ENCODE assay signal across 8 mouse cellular contexts in the genomic region with DNA sequence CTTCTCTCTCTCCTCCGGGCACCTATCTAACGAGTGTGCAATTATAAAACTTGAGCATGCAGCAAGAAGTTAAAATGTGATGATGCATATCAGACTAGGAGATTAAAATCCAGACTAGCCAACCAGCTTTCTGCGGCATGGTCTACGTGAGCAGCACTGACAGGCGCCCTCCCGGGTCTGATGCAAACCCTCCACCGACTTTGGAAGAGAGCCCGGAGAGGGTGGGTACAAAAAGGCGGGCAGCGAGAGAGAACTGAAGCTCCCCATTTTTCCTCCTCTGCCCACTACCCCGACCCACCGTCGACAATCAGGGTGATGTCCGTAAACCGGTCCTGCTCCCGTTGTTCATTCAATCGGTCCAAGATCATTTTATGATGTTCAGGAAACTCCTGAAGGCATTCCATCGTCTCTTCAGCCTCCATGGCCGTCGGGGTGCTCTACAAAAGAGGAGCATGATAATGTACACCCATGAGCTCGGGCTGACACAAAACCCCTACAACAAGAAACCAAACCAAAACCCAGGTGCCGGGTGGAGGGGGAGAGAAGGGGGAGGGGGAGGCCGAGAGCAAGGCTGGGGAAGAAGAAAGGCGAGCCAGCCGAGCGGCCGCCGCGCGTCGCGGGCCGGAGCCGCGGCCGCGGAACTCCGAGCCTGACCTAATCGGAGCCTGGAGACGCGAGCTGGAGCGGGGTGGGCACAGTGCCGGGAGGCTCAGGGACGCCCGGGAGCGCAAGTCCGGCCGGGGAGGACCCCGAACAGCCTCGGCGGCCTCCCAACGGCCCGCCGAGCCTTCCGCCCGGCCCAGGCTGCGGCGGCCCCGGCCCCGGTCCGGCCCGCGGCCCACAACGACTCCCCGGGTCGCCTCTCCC. TPM values are rescaled to one million over a fixed set of nuclear protein-coding genes. Genes with fewer than 3 reads are reported as not detected.
DNase-seq lines count a peak whose midpoint lies in the region; ATAC-seq and TF ChIP-seq lines count a peak whose summit lies in the region.

No protein-coding gene starts in this region.

- H3K4me1 ChIP-seq in erythroblast, embryonic 14.5 days (ENCODE audit: control insufficient read depth) = peaks cover 33% of the 10 kb centered on the region
- H3K4me1 ChIP-seq in heart, embryonic 12.5 days (replicated peaks) = peaks cover 15% of the 10 kb centered on the region
- 0 out of 2 replicates have a peak, but pooled peaks cover 6% of the 10 kb centered on the region for H3K4me1 ChIP-seq in kidney, postnatal 0 days (replicated peaks; ENCODE audit: insufficient read depth, low read length)
- peaks cover 12% of the 10 kb centered on the region for H3K4me1 ChIP-seq in liver, embryonic 11.5 days (replicated peaks; ENCODE audit: control insufficient read depth, insufficient read depth, low read length)
- H3K4me1 ChIP-seq in stomach, embryonic 16.5 days (ENCODE audit: control insufficient read depth, insufficient read depth, low read length) = peaks cover 13% of the 10 kb centered on the region

- no peaks in the 10 kb centered on the region for H3K27me3 ChIP-seq in erythroblast, embryonic 14.5 days (ENCODE audit: control insufficient read depth)
- no peaks in the 10 kb centered on the region for H3K27me3 ChIP-seq in heart, embryonic 12.5 days (replicated peaks)
- H3K27me3 ChIP-seq in kidney, postnatal 0 days (ENCODE audit: insufficient read depth, low read length) = no peaks in the 10 kb centered on the region
- H3K27me3 ChIP-seq in liver, embryonic 11.5 days (replicated peaks; ENCODE audit: control insufficient read depth, insufficient read depth, low read length) = no peaks in the 10 kb centered on the region
- H3K27me3 ChIP-seq in stomach, embryonic 16.5 days (ENCODE audit: control insufficient read depth, insufficient read depth, low read length) = no peaks in the 10 kb centered on the region

- peak overlapping the region; percentile 96 for H3K4me3 ChIP-seq in erythroblast, embryonic 14.5 days (replicated peaks)
- peak overlapping the region; percentile 97 for H3K4me3 ChIP-seq in heart, embryonic 12.5 days
- H3K4me3 ChIP-seq in kidney, postnatal 0 days (replicated peaks; ENCODE audit: low read depth, low read length) = peak overlapping the region; percentile 80
- H3K4me3 ChIP-seq in liver, embryonic 11.5 days (ENCODE audit: low read depth, low read length) = peak overlapping the region; percentile 92
- H3K4me3 ChIP-seq in stomach, embryonic 16.5 days (replicated peaks; ENCODE audit: low read length) = peak overlapping the region; percentile 84

- peak overlapping the region; percentile 93 for H3K4me2 ChIP-seq in heart, embryonic 12.5 days
- H3K4me2 ChIP-seq in kidney, postnatal 0 days (ENCODE audit: low read length) = peak overlapping the region; percentile 90
- peak overlapping the region; percentile 78 for H3K4me2 ChIP-seq in liver, embryonic 11.5 days
- H3K4me2 ChIP-seq in stomach, embryonic 16.5 days (ENCODE audit: low read depth, low read length) = peak overlapping the region; percentile 73

- TF ChIP-seq CTCF in kidney, postnatal 0 days (IDR thresholded peaks at IDR 0.05; ENCODE audit: low read depth) = no peak

- DNase-seq in brain, embryonic 18.5 days (ENCODE audit: low read depth, low spot score) = peak; percentile 37
- DNase-seq in kidney, postnatal 0 days (ENCODE audit: low spot score) = peak; percentile 73
- peak; percentile 48 for DNase-seq in liver, embryonic 11.5 days (ENCODE audit: low spot score)
- peak; percentile 69 for DNase-seq in naive thymus-derived CD4-positive, alpha-beta T cell, adult 2 months (ENCODE audit: low read depth)

- peaks cover 37% of the 10 kb centered on the region for H3K36me3 ChIP-seq in erythroblast, embryonic 14.5 days (ENCODE audit: control insufficient read depth)
- peaks cover 20% of the 10 kb centered on the region for H3K36me3 ChIP-seq in heart, embryonic 12.5 days
- H3K36me3 ChIP-seq in kidney, postnatal 0 days (ENCODE audit: insufficient read depth, low read length) = peaks cover 10% of the 10 kb centered on the region; the same call in 1 of the 2 replicates
- peaks cover 18% of the 10 kb centered on the region for H3K36me3 ChIP-seq in liver, embryonic 11.5 days (ENCODE audit: control insufficient read depth, insufficient read depth, low read length)
- H3K36me3 ChIP-seq in stomach, embryonic 16.5 days (ENCODE audit: control insufficient read depth, insufficient read depth, low read length) = peaks cover 7% of the 10 kb centered on the region

- peak; percentile 22 for ATAC-seq in CD4-positive, CD25-positive, alpha-beta regulatory T cell, adult 4 months
- peak; percentile 72 for ATAC-seq in heart, embryonic 12.5 days (ENCODE audit: insufficient number of reproducible peaks, low FRiP score)
- ATAC-seq in kidney, postnatal 0 days (replicated peaks; ENCODE audit: low FRiP score, low read depth) = peak; percentile 77
- ATAC-seq in liver, embryonic 11.5 days (replicated peaks; ENCODE audit: low FRiP score) = peak; percentile 60
- ATAC-seq in stomach, embryonic 16.5 days (ENCODE audit: insufficient read depth, low FRiP score) = peak; percentile 68

- H3K27ac ChIP-seq in heart, embryonic 12.5 days (ENCODE audit: poor library complexity, severe bottlenecking) = peak overlapping the region; percentile 97
- peak overlapping the region; percentile 95 for H3K27ac ChIP-seq in kidney, postnatal 0 days
- peak overlapping the region; percentile 90 for H3K27ac ChIP-seq in liver, embryonic 11.5 days (ENCODE audit: low read depth, low read length)
- H3K27ac ChIP-seq in stomach, embryonic 16.5 days (ENCODE audit: low read length) = peak overlapping the region; percentile 96

- H3K9me3 ChIP-seq in erythroblast, embryonic 14.5 days (ENCODE audit: control insufficient read depth, low read length) = no peaks in the 10 kb centered on the region
- H3K9me3 ChIP-seq in heart, embryonic 12.5 days (replicated peaks) = no peaks in the 10 kb centered on the region
- no peaks in the 10 kb centered on the region for H3K9me3 ChIP-seq in kidney, postnatal 0 days (replicated peaks; ENCODE audit: low read length)
- H3K9me3 ChIP-seq in liver, embryonic 11.5 days (ENCODE audit: control insufficient read depth, low read length) = no peaks in the 10 kb centered on the region
- no peaks in the 10 kb centered on the region for H3K9me3 ChIP-seq in stomach, embryonic 16.5 days (replicated peaks; ENCODE audit: control insufficient read depth, low read length)

- WGBS in heart, embryonic 12.5 days = under 1% methylated on average over 55 of the region's 66 CpGs
- WGBS in kidney, postnatal 0 days = under 1% methylated on average over 42 of the region's 66 CpGs
- WGBS in liver, embryonic 11.5 days = 2% methylated on average over 44 of the region's 66 CpGs
- WGBS in stomach, embryonic 16.5 days = under 1% methylated on average over 60 of the region's 66 CpGs

- peak overlapping the region; percentile 98 for H3K9ac ChIP-seq in heart, embryonic 12.5 days
- peak overlapping the region; percentile 90 for H3K9ac ChIP-seq in kidney, postnatal 0 days (ENCODE audit: low read depth, low read length)
- H3K9ac ChIP-seq in liver, embryonic 11.5 days (ENCODE audit: low read depth, low read length) = peak overlapping the region; percentile 94
- H3K9ac ChIP-seq in stomach, embryonic 16.5 days (ENCODE audit: low read length) = peak overlapping the region; percentile 97

RNA-seq across cellular contexts. Expression of a gene that starts 0.6 kb away (rescaled TPM):
- 10 to 100 TPM; 26.1 to 29.2 TPM for polyA plus RNA-seq in CD4-positive, CD25-positive, alpha-beta regulatory T cell, adult 4 months (2017; shearing (Covaris generic))
- polyA plus RNA-seq in erythroblast, embryonic 14.5 days (2012) = 0.57 and 1.3 TPM in 2 replicates
- 27.6 and 31.0 TPM in 2 replicates for polyA plus RNA-seq in heart, embryonic 12.5 days (2016; fragmentation: Nextera tagmentation; extraction: Ambion mirVana)
- 27.6 and 29.7 TPM in 2 replicates for polyA plus RNA-seq in kidney, postnatal 0 days (2015; fragmentation: Nextera tagmentation; extraction: Ambion mirVana)
- 40.0 and 45.1 TPM in 2 replicates for polyA plus RNA-seq in liver, embryonic 11.5 days (2014; fragmentation: Nextera tagmentation; extraction: Ambion mirVana)
- 22.9 and 30.2 TPM in 2 replicates for polyA plus RNA-seq in stomach, embryonic 16.5 days (2015; fragmentation: Nextera tagmentation; extraction: Ambion mirVana)

RNA-seq across cellular contexts. Expression of a gene that starts 34.4 kb away (rescaled TPM):
- polyA plus RNA-seq in CD4-positive, CD25-positive, alpha-beta regulatory T cell, adult 4 months (2017; shearing (Covaris generic)) = 1 to 10 TPM in 1 of 2 experiments, under 1 TPM in 1; 0.75 to 1.1 TPM
- 0.01 TPM in 1 of 2 replicates, not detected in the other for polyA plus RNA-seq in erythroblast, embryonic 14.5 days (2012)
- 0.47 and 0.85 TPM in 2 replicates for polyA plus RNA-seq in heart, embryonic 12.5 days (2016; fragmentation: Nextera tagmentation; extraction: Ambion mirVana)
- polyA plus RNA-seq in kidney, postnatal 0 days (2015; fragmentation: Nextera tagmentation; extraction: Ambion mirVana) = 1.2 and 1.3 TPM in 2 replicates
- polyA plus RNA-seq in liver, embryonic 11.5 days (2014; fragmentation: Nextera tagmentation; extraction: Ambion mirVana) = 0.19 and 0.36 TPM in 2 replicates
- polyA plus RNA-seq in stomach, embryonic 16.5 days (2015; fragmentation: Nextera tagmentation; extraction: Ambion mirVana) = 0.75 and 0.77 TPM in 2 replicates

RNA-seq across cellular contexts. Expression of a gene that starts 39.9 kb away (rescaled TPM):
- not detected for polyA plus RNA-seq in CD4-positive, CD25-positive, alpha-beta regulatory T cell, adult 4 months (2017; shearing (Covaris generic))
- polyA plus RNA-seq in erythroblast, embryonic 14.5 days (2012) = not detected in 2 replicates
- polyA plus RNA-seq in heart, embryonic 12.5 days (2016; fragmentation: Nextera tagmentation; extraction: Ambion mirVana) = not detected in 2 replicates
- not detected in 2 replicates for polyA plus RNA-seq in kidney, postnatal 0 days (2015; fragmentation: Nextera tagmentation; extraction: Ambion mirVana)
- not detected in 2 replicates for polyA plus RNA-seq in liver, embryonic 11.5 days (2014; fragmentation: Nextera tagmentation; extraction: Ambion mirVana)
- not detected in 2 replicates for polyA plus RNA-seq in stomach, embryonic 16.5 days (2015; fragmentation: Nextera tagmentation; extraction: Ambion mirVana)

RNA-seq across cellular contexts. Expression of a gene that starts 45.7 kb away (rescaled TPM):
- polyA plus RNA-seq in CD4-positive, CD25-positive, alpha-beta regulatory T cell, adult 4 months (2017; shearing (Covaris generic)) = not detected
- polyA plus RNA-seq in erythroblast, embryonic 14.5 days (2012) = not detected in 2 replicates
- not detected in 2 replicates for polyA plus RNA-seq in heart, embryonic 12.5 days (2016; fragmentation: Nextera tagmentation; extraction: Ambion mirVana)
- polyA plus RNA-seq in kidney, postnatal 0 days (2015; fragmentation: Nextera tagmentation; extraction: Ambion mirVana) = not detected in 2 replicates
- polyA plus RNA-seq in liver, embryonic 11.5 days (2014; fragmentation: Nextera tagmentation; extraction: Ambion mirVana) = not detected in 2 replicates
- polyA plus RNA-seq in stomach, embryonic 16.5 days (2015; fragmentation: Nextera tagmentation; extraction: Ambion mirVana) = not detected in 2 replicates

Comparison
In these comparisons a context has a peak if more than half of its experiments do, and no peak if none do; other contexts are left out.
1. Peak in every context shown above with its lines: DNase-seq, ATAC-seq, H3K4me3 ChIP-seq and H3K27ac ChIP-seq.
2. ATAC-seq: peak in every context shown above with its lines; median percentile 77 in kidney, postnatal 0 days; 72 in heart, embryonic 12.5 days; 68 in stomach, embryonic 16.5 days; 60 in liver, embryonic 11.5 days; 22 in CD4-positive, CD25-positive, alpha-beta regulatory T cell, adult 4 months.
3. RNA of a gene that starts 0.6 kb away (polyA plus RNA-seq): 40.0 to 45.1 TPM in liver, embryonic 11.5 days, 22.9 to 30.2 TPM in stomach, embryonic 16.5 days, 27.6 to 29.7 TPM in kidney, postnatal 0 days, 26.1 to 29.2 TPM in CD4-positive, CD25-positive, alpha-beta regulatory T cell, adult 4 months and 27.6 to 31.0 TPM in heart, embryonic 12.5 days; 0.57 to 1.3 TPM in erythroblast, embryonic 14.5 days; every median in the first group is over 10 times any median in the second.